Mouse (Mus musculus): Measurements from ENCODE around the gene Dhdh. TPM values are rescaled to one million over a fixed set of nuclear protein-coding genes. Genes with fewer than 3 reads are reported as not detected.
A peak's percentile ranks its signal among the peaks of the same experiment; 100 is the strongest.

Gene Dhdh
- total RNA-seq, 1 experiment from 2014 or later = 13.4 TPM

DNA sequence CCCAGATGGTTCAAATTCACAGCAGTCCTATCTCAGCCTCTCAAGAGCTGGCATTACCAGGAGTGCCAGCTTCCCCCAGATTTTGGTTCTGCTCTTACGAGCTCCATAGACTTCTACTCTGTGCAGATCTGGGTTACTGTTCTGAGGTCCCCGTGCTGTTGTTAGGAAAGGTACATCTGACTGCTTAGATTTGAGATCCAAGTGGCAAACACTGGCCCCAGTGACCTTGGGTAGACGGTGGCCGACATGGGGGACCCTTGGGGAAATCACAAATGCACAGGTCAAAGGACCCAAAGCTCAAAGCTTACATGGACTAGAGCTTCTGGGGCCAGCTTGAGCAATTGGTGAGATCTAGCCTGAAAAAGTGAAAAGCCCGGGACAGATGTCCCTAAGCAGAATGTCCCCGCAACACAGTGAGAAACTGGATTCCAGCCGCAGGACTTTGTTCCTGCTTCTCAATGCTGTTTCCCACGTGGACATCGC is 31.8 kb downstream of the Dhdh start:
- no peak for ATAC-seq (replicated peaks; ENCODE audit: low read depth, poor library complexity, severe bottlenecking)

DNA sequence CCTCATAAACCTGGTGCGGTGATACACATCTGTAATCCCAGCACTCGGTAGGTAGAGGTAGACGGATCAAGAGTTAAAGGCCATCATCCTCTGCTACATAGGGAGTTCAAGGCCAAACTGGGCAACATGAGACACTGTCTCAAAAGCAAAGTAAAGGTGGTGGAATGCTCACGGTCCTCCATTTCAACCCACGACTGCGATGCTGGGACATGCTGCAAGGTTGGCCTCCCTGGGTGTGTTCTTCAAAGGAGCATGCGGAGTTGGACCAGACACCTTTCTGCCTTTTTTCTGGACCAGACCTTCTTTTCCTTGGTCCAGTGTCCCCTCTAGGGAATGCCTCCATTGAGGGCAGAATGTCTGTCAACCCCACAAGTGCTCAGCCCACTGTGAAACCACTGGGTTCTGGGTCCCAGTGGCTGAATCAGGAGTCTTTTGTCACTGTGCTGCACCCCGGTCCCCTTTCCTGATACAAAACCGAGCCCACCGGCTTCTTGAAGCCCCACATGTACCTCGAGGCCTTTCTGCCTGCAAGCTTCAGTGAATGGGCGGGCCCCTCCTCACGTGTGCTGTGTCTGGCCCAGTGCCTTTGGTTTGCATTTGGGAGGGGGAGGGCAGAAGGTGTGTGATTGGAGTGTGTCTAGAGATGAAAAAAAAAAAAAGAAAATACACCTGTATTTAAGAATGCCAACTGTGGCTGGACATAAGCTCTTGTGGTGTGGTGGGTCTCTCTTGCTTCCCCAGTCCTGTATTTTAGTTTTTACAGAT is 32.5 kb downstream of the Dhdh start:
- no peak for ATAC-seq (replicated peaks; ENCODE audit: low read depth, poor library complexity, severe bottlenecking)

- no peak for ATAC-seq (replicated peaks; ENCODE audit: low read depth, poor library complexity, severe bottlenecking)
These were observed 33.6 kb downstream of the Dhdh start for GRCm38 (mm10) chr7:45454971-45455370.

- peak; percentile 88 for ATAC-seq (replicated peaks; ENCODE audit: low read depth, poor library complexity, severe bottlenecking)
These were observed 37.1 kb downstream of the Dhdh start for GRCm38 (mm10) chr7:45451344-45451982.

GRCm38 (mm10) chr7:45449974-45450373 is 38.6 kb downstream of the Dhdh start:
- no peak for ATAC-seq (replicated peaks; ENCODE audit: low read depth, poor library complexity, severe bottlenecking)

DNA sequence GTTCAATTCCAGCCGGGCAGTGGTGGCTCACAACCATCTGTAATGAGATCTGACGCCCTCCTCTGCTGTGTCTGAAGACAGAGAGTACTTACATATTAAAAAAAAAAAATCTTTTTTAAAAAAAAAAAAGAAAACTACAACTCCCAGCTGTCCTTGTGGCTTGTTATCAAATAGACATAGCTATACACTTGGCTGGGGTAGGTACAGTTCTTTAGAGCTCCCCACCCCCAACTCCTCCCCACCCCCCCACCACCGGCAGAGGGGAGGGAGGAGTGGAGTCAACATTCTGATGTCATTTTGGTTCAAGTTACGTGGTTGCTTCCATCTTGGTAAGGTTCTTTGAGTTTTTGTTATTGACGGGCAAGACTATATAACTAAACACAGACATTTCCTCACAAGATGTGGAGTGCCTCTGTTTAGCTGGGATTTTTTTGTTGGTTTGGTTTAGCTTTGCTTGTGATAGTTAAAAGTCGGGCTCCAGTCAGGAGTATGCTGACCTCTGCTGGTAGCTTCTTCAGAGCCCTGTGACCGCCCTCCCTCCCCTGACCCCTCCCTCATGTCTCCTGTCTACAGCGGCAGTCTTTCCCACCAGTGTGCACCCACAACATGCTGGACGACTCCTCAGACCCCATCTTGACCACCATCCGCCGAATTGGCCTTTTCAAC is 41.1 kb downstream of the Dhdh start:
- ATAC-seq (replicated peaks; ENCODE audit: low read depth, poor library complexity, severe bottlenecking) = peak; percentile 73

GRCm38 (mm10) chr7:45446589-45446988 is 42.0 kb downstream of the Dhdh start:
- ATAC-seq (replicated peaks; ENCODE audit: low read depth, poor library complexity, severe bottlenecking) = no peak

DNA sequence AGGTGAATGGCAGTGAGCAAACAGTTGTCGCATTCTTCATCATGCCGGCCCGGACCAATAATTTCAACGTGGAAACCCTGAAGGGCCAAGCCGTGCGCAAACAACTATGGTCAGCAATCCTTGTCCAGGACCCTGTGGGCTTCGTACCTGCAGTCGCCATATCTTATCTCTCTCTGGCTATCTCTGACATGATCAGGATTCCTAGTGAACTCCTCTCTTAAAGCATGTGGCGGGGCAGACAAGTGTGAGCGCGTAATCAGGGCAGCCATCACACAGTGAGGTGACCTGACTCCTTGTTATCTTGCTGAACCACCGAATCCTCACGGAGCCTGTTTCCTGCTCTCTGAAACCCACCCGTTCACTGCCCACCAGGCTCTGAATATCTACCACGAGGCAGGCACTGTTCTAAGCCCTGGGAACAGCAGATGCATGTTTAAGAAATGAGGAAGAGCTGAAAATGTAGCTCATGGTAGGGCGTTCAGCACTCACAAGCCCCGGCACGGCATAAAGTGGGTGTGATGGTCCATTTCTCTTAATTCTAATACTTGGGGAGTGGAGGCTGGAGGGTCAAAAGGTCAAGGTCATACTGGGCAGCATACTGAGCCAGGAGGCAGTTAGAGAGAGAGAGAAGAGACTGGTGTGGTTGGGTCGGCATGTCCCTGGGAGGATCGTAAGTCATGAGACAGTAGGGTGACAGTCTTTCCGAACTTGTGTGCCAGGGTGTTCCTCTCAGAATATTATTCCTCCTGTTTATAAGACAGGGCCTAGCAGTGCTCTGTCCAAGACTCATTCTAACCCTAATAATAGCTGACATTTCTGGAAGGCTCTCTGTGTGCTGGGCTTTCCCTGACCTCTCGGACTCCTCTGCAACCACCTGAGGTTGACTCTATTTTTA is 44.8 kb downstream of the Dhdh start:
- no peak for ATAC-seq (replicated peaks; ENCODE audit: low read depth, poor library complexity, severe bottlenecking)

DNA sequence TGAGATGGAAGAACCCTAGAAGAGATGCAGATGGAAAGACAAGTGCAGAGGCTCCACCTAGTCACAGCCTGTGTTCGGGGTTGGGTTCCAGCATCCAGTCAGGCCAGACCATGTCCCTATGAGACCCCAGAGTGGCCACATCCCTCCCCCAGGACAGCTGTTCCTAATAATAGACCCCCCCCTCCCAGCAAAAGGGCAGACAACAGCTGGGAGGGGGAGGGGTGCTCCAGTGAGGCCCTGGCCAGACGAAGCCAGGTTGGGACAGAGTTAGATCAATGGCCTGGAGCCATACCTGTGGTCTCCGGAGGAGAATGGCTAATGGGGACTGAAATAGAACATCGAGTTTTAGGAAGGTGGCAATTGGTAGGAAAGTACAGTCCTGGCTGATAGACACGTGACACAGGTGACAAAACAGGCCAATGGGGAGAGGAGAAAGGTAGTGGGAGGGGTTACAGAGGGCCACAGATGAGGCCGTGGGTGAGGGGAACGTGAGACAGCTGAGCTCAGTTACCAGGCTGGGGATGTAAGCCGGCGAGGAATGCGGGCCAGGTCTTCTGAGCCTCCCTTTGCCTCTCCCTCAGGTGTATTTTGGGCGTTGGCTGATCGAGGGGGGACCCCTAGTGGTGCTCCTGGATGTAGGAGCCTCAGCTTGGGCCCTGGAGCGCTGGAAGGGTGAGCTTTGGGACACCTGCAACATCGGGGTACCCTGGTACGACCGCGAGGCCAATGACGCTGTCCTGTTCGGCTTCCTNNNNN is 50.9 kb downstream of the Dhdh start, which contains the start of gene Ruvbl2:
Ruvbl2 (minus strand) TSS at position 576 of the 756 bp plus-strand sequence.
- no peak for ATAC-seq (replicated peaks; ENCODE audit: low read depth, poor library complexity, severe bottlenecking)

- ATAC-seq (replicated peaks; ENCODE audit: low read depth, poor library complexity, severe bottlenecking) = no peak
These were observed 51.6 kb downstream of the Dhdh start for GRCm38 (mm10) chr7:45437046-45437445.

DNA sequence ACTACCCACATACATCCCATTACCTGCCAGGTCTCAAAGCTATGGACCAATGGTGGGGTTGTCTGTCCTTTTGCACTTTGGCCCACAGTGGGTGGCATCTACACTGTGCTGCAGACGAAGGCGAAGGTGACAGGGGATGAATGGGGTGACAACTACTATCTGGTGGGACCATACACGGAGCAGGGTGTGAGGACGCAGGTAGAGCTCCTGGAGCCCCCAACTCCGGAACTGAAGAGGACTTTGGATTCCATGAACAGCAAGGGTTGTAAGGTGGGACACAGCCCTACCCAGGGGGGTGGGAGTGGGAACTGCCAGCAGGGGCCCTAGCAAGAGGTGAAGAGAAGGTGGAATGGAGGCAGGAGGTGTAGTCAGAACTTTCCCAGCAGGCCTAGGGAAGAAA is 52.2 kb downstream of the Dhdh start:
- no peak for ATAC-seq (replicated peaks; ENCODE audit: low read depth, poor library complexity, severe bottlenecking)

- ATAC-seq (replicated peaks; ENCODE audit: low read depth, poor library complexity, severe bottlenecking) = no peak
These were observed 53.6 kb downstream of the Dhdh start for GRCm38 (mm10) chr7:45435038-45435437.

- peak; percentile 91 for ATAC-seq (replicated peaks; ENCODE audit: low read depth, poor library complexity, severe bottlenecking)
These were observed 54.2 kb downstream of the Dhdh start, which contains the start of gene Gys1 for GRCm38 (mm10) chr7:45434203-45435015. Gene Gys1 (plus strand): TSS chr7:45434844.

DNA sequence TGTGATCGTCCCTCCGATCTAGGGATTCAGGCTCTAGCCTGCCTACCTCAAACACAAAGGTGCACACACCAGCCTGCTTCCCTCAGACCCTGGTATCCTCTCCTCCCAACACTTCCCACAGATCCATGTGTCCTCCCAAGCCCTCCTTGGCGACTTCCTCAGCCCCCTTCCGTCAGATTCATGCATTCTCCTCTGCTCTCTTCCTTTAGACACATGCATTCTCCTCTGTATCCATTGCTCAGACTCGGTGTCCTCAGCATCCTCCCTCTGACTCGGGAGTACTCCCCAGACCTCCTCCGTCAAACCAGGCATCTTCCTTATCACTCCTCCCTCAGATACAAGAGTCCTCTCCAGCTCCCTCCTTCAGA is 54.8 kb downstream of the Dhdh start:
- no peak for ATAC-seq (replicated peaks; ENCODE audit: low read depth, poor library complexity, severe bottlenecking)

GRCm38 (mm10) chr7:45426556-45426955 is 62.0 kb downstream of the Dhdh start:
- ATAC-seq (replicated peaks; ENCODE audit: low read depth, poor library complexity, severe bottlenecking) = no peak

DNA sequence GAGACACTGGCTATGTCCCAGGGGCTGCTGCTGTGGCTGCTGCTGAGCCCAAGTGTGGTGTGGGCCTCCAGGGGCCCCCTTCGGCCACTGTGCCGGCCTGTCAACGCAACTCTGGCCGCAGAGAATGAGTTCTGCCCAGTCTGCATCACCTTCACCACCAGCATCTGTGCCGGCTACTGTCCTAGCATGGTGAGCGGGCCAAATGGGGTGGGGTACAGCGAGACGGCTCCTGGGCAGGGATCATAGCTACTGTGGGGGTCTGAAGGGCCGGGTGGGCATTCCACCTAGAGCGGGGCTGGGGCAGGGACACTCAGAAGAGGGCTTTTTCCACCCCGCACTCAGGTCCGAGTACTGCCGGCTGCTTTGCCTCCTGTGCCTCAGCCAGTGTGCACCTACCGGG is 67.4 kb downstream of the Dhdh start:
- ATAC-seq (replicated peaks; ENCODE audit: low read depth, poor library complexity, severe bottlenecking) = no peak
